Mouse (Mus musculus): ENCODE results near the gene Ctdspl. TPM values are rescaled to one million over a fixed set of nuclear protein-coding genes. Genes with fewer than 3 reads are reported as not detected.

The Ctdspl gene
- total RNA-seq, 1 experiment: 2.9 TPM

- no peak overlapping the region for H3K4me3 ChIP-seq (ENCODE audit: insufficient read depth in 1 of 2, low read depth in 1 of 2, low read length in 2 of 2, poor library complexity in 1 of 2, severe bottlenecking in 1 of 2)
- no peak overlapping the region for H3K9ac ChIP-seq (ENCODE audit: insufficient read depth, low read depth, low read length, poor library complexity, severe bottlenecking)
- H3K36me3 ChIP-seq (ENCODE audit: control insufficient read depth, insufficient read depth, low read length, poor library complexity, severe bottlenecking): no peaks in the 10 kb centered on the region
- TF ChIP-seq ZC3H11A (IDR thresholded peaks at IDR 0.05; ENCODE audit: borderline replicate concordance, low read depth, low read length): no peak
- TF ChIP-seq ZNF384 (IDR thresholded peaks at IDR 0.05; ENCODE audit: low read depth, low read length): no peak
- no peak for TF ChIP-seq HCFC1 (IDR thresholded peaks at IDR 0.05; ENCODE audit: borderline replicate concordance, insufficient read depth, low read length)
- TF ChIP-seq CHD2 (IDR thresholded peaks at IDR 0.05; ENCODE audit: low read depth, low read length): no peak
- TF ChIP-seq MAFK (IDR thresholded peaks at IDR 0.05; ENCODE audit: insufficient read depth, low read depth, low read length): no peak
- H3K9me3 ChIP-seq (ENCODE audit: control insufficient read depth, insufficient read depth, low read depth, low read length): no peaks in the 10 kb centered on the region
- no peak overlapping the region for H3K27ac ChIP-seq (ENCODE audit: insufficient read depth, low read depth, low read length, poor library complexity, severe bottlenecking)
- no peak for DNase-seq (ENCODE audit: low read depth, low spot score)
- in situ Hi-C loops (cut with MboI; ENCODE audit: low sequenced_read_pairs in 2 of 2, unreplicated experiment in 2 of 2): no loop called here
- peaks cover 2 to 12% of the 10 kb centered on the region in 2 experiments; a peak in 3 of 4 replicates for H3K4me1 ChIP-seq (ENCODE audit: control insufficient read depth in 2 of 2, insufficient read depth in 2 of 2, low read length in 2 of 2, poor library complexity in 1 of 2)
Measured at GRCm38 (mm10) chr9:119028226-119029195, 102.3 kb downstream of the Ctdspl start.

DNA sequence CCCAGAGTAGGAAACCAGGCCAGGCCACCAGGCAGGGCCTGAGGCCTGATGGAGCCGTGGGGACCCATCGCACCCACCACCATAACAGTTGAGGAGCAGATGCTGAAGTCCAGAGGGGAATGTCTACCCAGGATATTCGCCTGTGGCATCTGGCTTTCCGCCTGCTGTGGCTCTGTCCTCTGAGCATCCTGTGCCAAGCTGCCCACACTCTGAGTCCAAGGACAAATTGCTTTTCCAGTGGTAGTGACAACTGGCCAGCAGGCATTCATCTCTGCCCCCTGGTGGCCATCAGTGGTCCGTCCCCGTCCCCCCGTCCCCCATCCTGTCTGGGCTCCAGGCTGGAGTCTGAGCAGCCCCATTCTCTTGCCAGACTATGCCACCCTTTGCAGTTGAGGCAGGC is 103.3 kb downstream of the Ctdspl start:
- Histone ChIP-seq H3K27ac (ENCODE audit: insufficient read depth, low read depth, low read length, poor library complexity, severe bottlenecking) (no peak overlapping the region), H3K36me3 (ENCODE audit: control insufficient read depth, insufficient read depth, low read length, poor library complexity, severe bottlenecking) (no peaks in the 10 kb centered on the region), H3K4me3 (ENCODE audit: insufficient read depth in 1 of 2, low read depth in 1 of 2, low read length in 2 of 2, poor library complexity in 1 of 2, severe bottlenecking in 1 of 2) (no peak overlapping the region), H3K9ac (ENCODE audit: insufficient read depth, low read depth, low read length, poor library complexity, severe bottlenecking) (no peak overlapping the region), H3K4me1 (ENCODE audit: control insufficient read depth in 2 of 2, insufficient read depth in 2 of 2, low read length in 2 of 2, poor library complexity in 1 of 2) (peaks cover 0 to 7% of the 10 kb centered on the region in 2 experiments; a peak in 1 of 4 replicates), H3K9me3 (ENCODE audit: control insufficient read depth, insufficient read depth, low read depth, low read length) (no peaks in the 10 kb centered on the region)
- TF ChIP-seq ZC3H11A (IDR thresholded peaks at IDR 0.05; ENCODE audit: borderline replicate concordance, low read depth, low read length) (peak; percentile 42; the same call in 1 of the 2 replicates), CHD2 (IDR thresholded peaks at IDR 0.05; ENCODE audit: low read depth, low read length) (no peak)
- in situ Hi-C loops (cut with MboI; ENCODE audit: low sequenced_read_pairs in 2 of 2, unreplicated experiment in 2 of 2): no loop called here
- DNase-seq (ENCODE audit: low read depth, low spot score): no peak

- H3K36me3 ChIP-seq (ENCODE audit: control insufficient read depth, insufficient read depth, low read length, poor library complexity, severe bottlenecking): no peaks in the 10 kb centered on the region
- in situ Hi-C loops (cut with MboI; ENCODE audit: low sequenced_read_pairs in 2 of 2, unreplicated experiment in 2 of 2): no loop called here
- H3K9me3 ChIP-seq (ENCODE audit: control insufficient read depth, insufficient read depth, low read depth, low read length): no peaks in the 10 kb centered on the region
- no peak overlapping the region for H3K27ac ChIP-seq (ENCODE audit: insufficient read depth, low read depth, low read length, poor library complexity, severe bottlenecking)
- no peak overlapping the region for H3K9ac ChIP-seq (ENCODE audit: insufficient read depth, low read depth, low read length, poor library complexity, severe bottlenecking)
- no peak for DNase-seq (ENCODE audit: low read depth, low spot score)
- no peak for TF ChIP-seq ZNF384 (IDR thresholded peaks at IDR 0.05; ENCODE audit: low read depth, low read length)
- TF ChIP-seq ZC3H11A (IDR thresholded peaks at IDR 0.05; ENCODE audit: borderline replicate concordance, low read depth, low read length): no peak
- no peak for TF ChIP-seq MAFK (IDR thresholded peaks at IDR 0.05; ENCODE audit: insufficient read depth, low read depth, low read length)
- no peak for TF ChIP-seq CHD2 (IDR thresholded peaks at IDR 0.05; ENCODE audit: low read depth, low read length)
- no peak for TF ChIP-seq HCFC1 (IDR thresholded peaks at IDR 0.05; ENCODE audit: borderline replicate concordance, insufficient read depth, low read length)
- no peak overlapping the region for H3K4me3 ChIP-seq (ENCODE audit: insufficient read depth in 1 of 2, low read depth in 1 of 2, low read length in 2 of 2, poor library complexity in 1 of 2, severe bottlenecking in 1 of 2)
- peaks cover 0 to 7% of the 10 kb centered on the region in 2 experiments; a peak in 1 of 4 replicates for H3K4me1 ChIP-seq (ENCODE audit: control insufficient read depth in 2 of 2, insufficient read depth in 2 of 2, low read length in 2 of 2, poor library complexity in 1 of 2)
Measured at GRCm38 (mm10) chr9:119031038-119031437, 104.8 kb downstream of the Ctdspl start.

- Histone ChIP-seq H3K36me3 (ENCODE audit: control insufficient read depth, insufficient read depth, low read length, poor library complexity, severe bottlenecking) (no peaks in the 10 kb centered on the region), H3K4me1 (ENCODE audit: control insufficient read depth in 2 of 2, insufficient read depth in 2 of 2, low read length in 2 of 2, poor library complexity in 1 of 2) (peaks cover 0 to 9% of the 10 kb centered on the region in 2 experiments; a peak in 1 of 4 replicates), H3K9me3 (ENCODE audit: control insufficient read depth, insufficient read depth, low read depth, low read length) (no peaks in the 10 kb centered on the region), H3K9ac (ENCODE audit: insufficient read depth, low read depth, low read length, poor library complexity, severe bottlenecking) (no peak overlapping the region), H3K27ac (ENCODE audit: insufficient read depth, low read depth, low read length, poor library complexity, severe bottlenecking) (no peak overlapping the region), H3K4me3 (ENCODE audit: insufficient read depth in 1 of 2, low read depth in 1 of 2, low read length in 2 of 2, poor library complexity in 1 of 2, severe bottlenecking in 1 of 2) (no peak overlapping the region)
- TF ChIP-seq ZNF384 (IDR thresholded peaks at IDR 0.05; ENCODE audit: low read depth, low read length): no peak
- no peak for TF ChIP-seq ZC3H11A (IDR thresholded peaks at IDR 0.05; ENCODE audit: borderline replicate concordance, low read depth, low read length)
- no peak for TF ChIP-seq CHD2 (IDR thresholded peaks at IDR 0.05; ENCODE audit: low read depth, low read length)
- no peak for TF ChIP-seq HCFC1 (IDR thresholded peaks at IDR 0.05; ENCODE audit: borderline replicate concordance, insufficient read depth, low read length)
- TF ChIP-seq MAFK (IDR thresholded peaks at IDR 0.05; ENCODE audit: insufficient read depth, low read depth, low read length): no peak
- in situ Hi-C loops (cut with MboI; ENCODE audit: low sequenced_read_pairs in 2 of 2, unreplicated experiment in 2 of 2): no loop called here
- no peak for DNase-seq (ENCODE audit: low read depth, low spot score)
Measured at GRCm38 (mm10) chr9:119031772-119032171, 105.5 kb downstream of the Ctdspl start.
